Mouse (Mus musculus): ENCODE data around the gene Snx22.

DNA sequence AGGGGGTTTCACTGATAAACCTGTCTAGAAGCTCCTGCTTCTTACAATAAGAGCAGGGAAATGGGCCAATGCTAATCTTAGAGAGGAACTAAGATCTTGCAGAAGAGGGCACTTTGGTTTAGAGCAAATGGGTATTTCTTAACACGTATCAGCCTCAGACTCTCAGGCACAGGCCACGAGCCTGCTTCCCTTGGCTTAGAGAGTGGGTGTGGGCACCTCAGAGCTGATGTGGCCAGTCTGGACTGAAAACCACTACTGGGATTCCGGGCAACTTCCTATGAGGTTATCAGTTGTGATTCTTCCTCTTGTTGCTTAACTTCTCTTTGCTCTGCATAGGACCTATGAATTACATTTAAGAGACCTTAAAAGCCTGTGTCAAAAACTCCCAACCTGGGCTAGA lies 44.8 kb upstream of the Snx22 start:
- TF ChIP-seq CTCF (IDR thresholded peaks at IDR 0.05; ENCODE audit: low read depth, low read length) (no peak), POLR2A (IDR thresholded peaks at IDR 0.05; ENCODE audit: insufficient read depth, low read length) (no peak), EP300 (IDR thresholded peaks at IDR 0.05; ENCODE audit: insufficient read depth, low read depth, low read length) (no peak)

Data from ES-Bruce4 (cell line).